Mouse (Mus musculus) MEL (cell line): ENCODE results near the gene Foxn3. TPM values are rescaled to one million over a fixed set of nuclear protein-coding genes. Genes with fewer than 3 reads are reported as not detected.

Experiments
- DNase-seq: peaks from one replicate; pipeline ENCODE4 v3.0.0; 2011; ENCODE audit warnings: low read depth, low spot score
- H3K27ac ChIP-seq: 2 replicates; pipeline ENCODE4 v1.5.1; 2012; ENCODE audit warnings: low read depth, mild to moderate bottlenecking, control low read depth, low read length, moderate library complexity; ENCODE audit not compliant: control insufficient read depth
- H3K27me3 ChIP-seq, 2 experiments: fragments of 150-350 bp in 1 of 2; sonication (generic) in 1 of 2; 2 replicates each; pipeline ENCODE4 v1.6.1; 2012; ENCODE audit warnings: low read length in 2 of 2, mild to moderate bottlenecking in 2 of 2, improper control_type of control experiment in 1 of 2, moderate library complexity in 1 of 2; ENCODE audit not compliant: insufficient read depth in 2 of 2, control insufficient read depth in 1 of 2
- H3K36me3 ChIP-seq, 2 experiments: 2 replicates each; pipeline ENCODE4 v1.6.1; 2012 to 2014; ENCODE audit warnings: low read length in 2 of 2, improper control_type of control experiment in 1 of 2, inconsistent platforms in 1 of 2, mild to moderate bottlenecking in 1 of 2; ENCODE audit not compliant: insufficient read depth in 2 of 2, control insufficient read depth in 1 of 2
- H3K4me1 ChIP-seq, 2 experiments: fragments of 150-350 bp in 1 of 2; sonication (generic) in 1 of 2; 2 replicates each; pipeline ENCODE4 v1.6.1; 2012; ENCODE audit warnings: low read length in 2 of 2, improper control_type of control experiment in 1 of 2, mild to moderate bottlenecking in 1 of 2; ENCODE audit not compliant: insufficient read depth in 2 of 2, control insufficient read depth in 1 of 2
- H3K4me3 ChIP-seq, 2 experiments: fragments of 150-350 bp in 1 of 2; sonication (generic) in 1 of 2; 2 replicates each; pipeline ENCODE4 v1.5.1; 2012; ENCODE audit warnings: low read depth in 2 of 2, low read length in 2 of 2, mild to moderate bottlenecking in 2 of 2, moderate library complexity in 2 of 2, control low read depth in 1 of 2, improper control_type of control experiment in 1 of 2; ENCODE audit not compliant: control insufficient read depth in 1 of 2, insufficient read depth in 1 of 2
- H3K79me2 ChIP-seq: 2 replicates; pipeline ENCODE4 v1.6.1; 2012; ENCODE audit warnings: mild to moderate bottlenecking, low read length, moderate library complexity; ENCODE audit not compliant: control insufficient read depth, poor library complexity, insufficient read depth
- H3K9ac ChIP-seq: 2 replicates; pipeline ENCODE4 v1.6.1; 2012; ENCODE audit warnings: low read depth, mild to moderate bottlenecking, control low read depth, low read length, moderate library complexity; ENCODE audit not compliant: control insufficient read depth, poor library complexity, severe bottlenecking
- H3K9me3 ChIP-seq: fragments of 150-350 bp; sonication (generic); replicated peaks from 2 replicates; pipeline ENCODE4 v1.6.1; 2012; ENCODE audit warnings: mild to moderate bottlenecking, low read length, improper control_type of control experiment, moderate library complexity; ENCODE audit not compliant: insufficient read depth
- CHD1 ChIP-seq: IDR thresholded peaks from 2 replicates; pipeline ENCODE4 v1.6.1; 2012; ENCODE audit warnings: low read depth, mild to moderate bottlenecking, inconsistent platforms, low read length, improper control_type of control experiment
- CHD2 ChIP-seq: IDR thresholded peaks from 2 replicates; pipeline ENCODE4 v1.6.1; 2011; ENCODE audit warnings: low read length, improper control_type of control experiment
- E2F4 ChIP-seq: IDR thresholded peaks from 2 replicates; pipeline ENCODE4 v1.6.1; 2011; ENCODE audit warnings: low read depth, low read length, improper control_type of control experiment, borderline replicate concordance
- GABPA ChIP-seq: IDR thresholded peaks from 2 replicates; pipeline ENCODE4 v1.6.1; 2012; ENCODE audit warnings: low read depth, mild to moderate bottlenecking, inconsistent platforms, low read length, improper control_type of control experiment, moderate library complexity
- GATA1 ChIP-seq: IDR thresholded peaks from 2 replicates; pipeline ENCODE4 v1.6.1; 2011; ENCODE audit warnings: low read depth, low read length, improper control_type of control experiment
- HCFC1 ChIP-seq: IDR thresholded peaks from 2 replicates; pipeline ENCODE4 v1.6.1; 2012; ENCODE audit warnings: low read depth, mild to moderate bottlenecking, inconsistent platforms, low read length, improper control_type of control experiment, moderate library complexity
- JUND ChIP-seq: IDR thresholded peaks from 2 replicates; pipeline ENCODE4 v1.6.1; 2011; ENCODE audit warnings: low read depth, mild to moderate bottlenecking, improper control_type of control experiment, low read length
- MAFK ChIP-seq: IDR thresholded peaks from 2 replicates; pipeline ENCODE4 v1.6.1; 2011; ENCODE audit warnings: low read depth, mild to moderate bottlenecking, low read length, improper control_type of control experiment, borderline replicate concordance
- MAX ChIP-seq: IDR thresholded peaks from 2 replicates; pipeline ENCODE4 v1.6.1; 2011; ENCODE audit warnings: low read length, improper control_type of control experiment
- MAZ ChIP-seq: IDR thresholded peaks from 2 replicates; pipeline ENCODE4 v1.6.1; 2012; ENCODE audit warnings: low read depth, mild to moderate bottlenecking, inconsistent platforms, low read length, improper control_type of control experiment
- MEF2A ChIP-seq: IDR thresholded peaks from 2 replicates; pipeline ENCODE4 v1.6.1; 2014; ENCODE audit warnings: low read depth, mild to moderate bottlenecking, inconsistent platforms, low read length, improper control_type of control experiment; ENCODE audit not compliant: poor library complexity, insufficient replicate concordance, severe bottlenecking; ENCODE audit errors: extremely low read depth
- POLR2A ChIP-seq, 2 experiments: IDR thresholded peaks; 2 replicates each; pipeline ENCODE4 v1.6.1; 2011 to 2012; ENCODE audit warnings: low read length in 2 of 2, mild to moderate bottlenecking in 2 of 2, control low read depth in 1 of 2, improper control_type of control experiment in 1 of 2, low read depth in 1 of 2, moderate library complexity in 1 of 2; ENCODE audit not compliant: control insufficient read depth in 1 of 2, insufficient read depth in 1 of 2, poor library complexity in 1 of 2
- RAD21 ChIP-seq: IDR thresholded peaks from 2 replicates; pipeline ENCODE4 v1.6.1; 2011; ENCODE audit warnings: mild to moderate bottlenecking, low read depth, low read length, improper control_type of control experiment
- RCOR1 ChIP-seq: IDR thresholded peaks from 2 replicates; pipeline ENCODE4 v1.6.1; 2012; ENCODE audit warnings: low read depth, mild to moderate bottlenecking, inconsistent platforms, low read length, improper control_type of control experiment
- SIN3A ChIP-seq: IDR thresholded peaks from 2 replicates; pipeline ENCODE4 v1.6.1; 2012; ENCODE audit warnings: low read length, improper control_type of control experiment, inconsistent platforms
- SMC3 ChIP-seq: IDR thresholded peaks from 2 replicates; pipeline ENCODE4 v1.6.1; 2011; ENCODE audit warnings: low read depth, low read length, improper control_type of control experiment
- UBTF ChIP-seq: IDR thresholded peaks from 2 replicates; pipeline ENCODE4 v1.6.1; 2012; ENCODE audit warnings: low read depth, mild to moderate bottlenecking, inconsistent platforms, low read length, improper control_type of control experiment, moderate library complexity, borderline replicate concordance; ENCODE audit not compliant: insufficient read depth
- ZMIZ1 ChIP-seq: IDR thresholded peaks from 2 replicates; pipeline ENCODE4 v1.6.1; 2012; ENCODE audit warnings: low read depth, mild to moderate bottlenecking, inconsistent platforms, low read length, improper control_type of control experiment, moderate library complexity
- ZNF384 ChIP-seq: IDR thresholded peaks from 2 replicates; pipeline ENCODE4 v1.6.1; 2012; ENCODE audit warnings: low read depth, mild to moderate bottlenecking, inconsistent platforms, low read length, improper control_type of control experiment
- polyA plus RNA-seq, 2 experiments: library from polyadenylated mRNA; stranded (reverse) in 1 of 2; unstranded in 1 of 2; fragments of >175 nt in 1 of 2; fragments of >200 nt in 1 of 2; gene quantifications; 2 replicates each; pipeline versions ENCODE4 v1.2.1 to v1.2.4; 2012; ENCODE audit warnings: low replicate concordance in 2 of 2, low read depth in 1 of 2; ENCODE audit not compliant: insufficient read length in 2 of 2, insufficient read depth in 1 of 2, missing spikeins in 1 of 2
- total RNA-seq: library from RNA; depleted of rRNA; stranded (reverse); fragments of 300-350 nt; gene quantifications from 2 replicates; pipeline ENCODE4 v1.2.3, GENCODE M21; 2012

The Foxn3 gene
- total and polyA plus RNA-seq, 3 experiments, result 15.5 to 22.8 TPM; not detected in 1

DNA sequence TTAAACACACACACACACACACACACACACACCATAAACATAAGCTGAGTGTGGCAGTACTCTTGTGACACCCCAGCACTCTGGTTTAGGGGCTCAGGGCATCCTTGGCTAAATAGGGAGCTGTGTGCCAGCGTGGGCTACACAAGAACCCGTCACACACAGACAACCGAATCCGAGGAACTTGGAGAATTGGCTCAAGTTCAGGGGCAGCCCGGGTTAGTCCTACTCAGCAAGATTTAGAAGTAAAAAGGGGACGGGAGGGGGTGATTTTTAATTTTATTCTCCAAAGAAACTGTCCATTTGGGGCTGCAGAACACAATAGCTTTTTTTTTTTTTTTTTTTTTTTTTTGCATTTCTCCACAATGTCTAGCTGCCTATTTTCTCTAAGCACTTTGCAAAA lies 332.1 kb downstream of the Foxn3 start:
- TF ChIP-seq GABPA, result no peak
- TF ChIP-seq RAD21, result no peak
- TF ChIP-seq HCFC1, result no peak
- no peak for TF ChIP-seq CHD2
- DNase-seq, result no peak
- H3K9me3 ChIP-seq, result no peaks in the 10 kb centered on the region
- no peak overlapping the region for H3K9ac ChIP-seq
- H3K36me3 ChIP-seq, result no peaks in the 10 kb centered on the region
- H3K27ac ChIP-seq, result no peak overlapping the region
- no peak overlapping the region for H3K4me3 ChIP-seq
- H3K4me1 ChIP-seq, result peaks cover 0 to 2% of the 10 kb centered on the region in 2 experiments; a peak in 1 of 4 replicates
- H3K79me2 ChIP-seq, result no peaks in the 10 kb centered on the region
- no peaks in the 10 kb centered on the region for H3K27me3 ChIP-seq

DNA sequence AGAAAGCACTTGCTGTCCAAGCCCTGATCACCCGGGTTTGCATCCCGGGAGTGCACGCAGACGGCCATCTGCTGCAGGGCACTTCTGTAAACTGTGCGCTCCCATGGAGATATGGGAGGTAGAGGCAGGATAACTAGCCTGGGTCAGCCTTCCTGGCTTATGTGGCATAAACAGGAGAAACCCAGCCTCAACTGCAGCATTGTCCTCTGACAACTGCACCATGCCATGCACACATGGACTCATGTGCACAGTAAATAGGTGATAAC lies 332.7 kb downstream of the Foxn3 start:
- Histone ChIP-seq H3K27me3 (no peaks in the 10 kb centered on the region), H3K4me3 (no peak overlapping the region), H3K27ac (no peak overlapping the region), H3K36me3 (no peaks in the 10 kb centered on the region), H3K9me3 (no peaks in the 10 kb centered on the region), H3K9ac (no peak overlapping the region), H3K79me2 (no peaks in the 10 kb centered on the region), H3K4me1 (peaks cover 0 to 2% of the 10 kb centered on the region in 2 experiments; a peak in 1 of 4 replicates)
- DNase-seq, result no peak
- no peak for TF ChIP-seq ZNF384
- TF ChIP-seq RCOR1, result no peak
- TF ChIP-seq MAX, result no peak
- no peak for TF ChIP-seq MEF2A
- no peak for TF ChIP-seq SIN3A
- no peak for TF ChIP-seq MAFK
- no peak for TF ChIP-seq SMC3
- no peak for TF ChIP-seq POLR2A (IDR thresholded peaks at IDR 0.05; ENCODE audit: control insufficient read depth in 1 of 2, insufficient read depth in 1 of 2, low read depth in 1 of 2, low read length in 2 of 2, poor library complexity in 1 of 2)
- TF ChIP-seq CHD1, result no peak
- no peak for TF ChIP-seq GATA1
- no peak for TF ChIP-seq HCFC1
- no peak for TF ChIP-seq E2F4
- TF ChIP-seq JUND, result no peak
- TF ChIP-seq MAZ, result no peak
- no peak for TF ChIP-seq ZMIZ1
- no peak for TF ChIP-seq UBTF
- TF ChIP-seq RAD21, result no peak
